Mouse (Mus musculus) kidney, adult 2 months (tissue): ENCODE results near the gene Spaca7.

Source experiments
- CTCF ChIP-seq: fragments of 200-500 bp; conservative IDR thresholded peaks from 2 replicates; pipeline ENCODE4 v1.5.1; 2011; ENCODE audit warnings: low read depth, mild to moderate bottlenecking, control low read depth, low read length, moderate library complexity, mixed read lengths; ENCODE audit not compliant: insufficient read depth, insufficient read length
- POLR2A ChIP-seq: fragments of 200-500 bp; IDR thresholded peaks from one replicate; pipeline ENCODE4 v1.6.1; 2011; ENCODE audit warnings: low read depth, low read length, control low read depth

DNA sequence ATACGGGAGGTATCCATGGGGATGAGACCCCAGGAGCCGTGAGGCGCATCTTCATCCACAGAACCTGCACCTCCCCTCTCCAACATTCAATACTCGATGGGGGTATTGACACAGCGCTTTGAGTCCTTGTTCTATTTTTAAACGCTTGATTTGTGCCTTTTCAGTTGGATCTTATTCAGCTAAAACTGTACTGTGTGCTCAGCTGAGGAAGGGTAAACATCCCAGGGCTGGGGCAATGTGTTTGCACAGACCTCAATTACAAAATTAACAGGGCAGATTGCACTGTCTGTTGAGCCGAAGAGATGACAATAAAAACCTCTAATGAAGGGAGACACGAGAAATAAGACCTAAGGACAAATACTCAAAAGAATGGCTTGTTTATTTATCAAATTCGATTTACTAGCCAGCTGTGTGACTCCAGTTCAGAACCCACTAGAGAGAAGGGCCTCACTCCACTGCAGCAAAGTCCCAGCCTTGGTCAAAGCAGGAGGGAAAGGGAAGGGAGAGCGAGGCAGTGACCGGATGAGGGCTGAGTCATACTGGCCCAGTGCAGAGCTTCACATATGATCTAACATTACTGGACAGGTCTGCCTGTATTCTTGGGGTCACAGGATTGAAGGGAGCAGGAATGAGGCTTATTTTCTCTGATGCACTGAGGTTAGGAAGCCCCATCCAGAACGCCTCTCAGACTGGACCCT, 37.1 kb downstream of the Spaca7 start:
- TF ChIP-seq CTCF = no peak
- TF ChIP-seq POLR2A = no peak
